Mouse (Mus musculus): ENCODE measurements around the gene 1700024P04Rik.

Gene 1700024P04Rik

GRCm38 (mm10) chr13:98944620-98945081 is 39.7 kb downstream of the 1700024P04Rik start:
- TF ChIP-seq GATA4 (IDR thresholded peaks at IDR 0.05; ENCODE audit: insufficient replicate concordance, low read length): peak; percentile 62; the same call in 1 of the 2 replicates

- TF ChIP-seq GATA4 (IDR thresholded peaks at IDR 0.05; ENCODE audit: insufficient replicate concordance, low read length): no peak
These were observed 42.0 kb downstream of the 1700024P04Rik start for GRCm38 (mm10) chr13:98942360-98942759.

GRCm38 (mm10) chr13:98941829-98942343 is 42.5 kb downstream of the 1700024P04Rik start:
- no peak for TF ChIP-seq GATA4 (IDR thresholded peaks at IDR 0.05; ENCODE audit: insufficient replicate concordance, low read length)

GRCm38 (mm10) chr13:98937108-98937507 is 47.3 kb downstream of the 1700024P04Rik start:
- TF ChIP-seq GATA4 (IDR thresholded peaks at IDR 0.05; ENCODE audit: insufficient replicate concordance, low read length): no peak

Measured in liver, adult (tissue).